Mouse (Mus musculus) brown adipose tissue, adult 24 weeks (tissue): ENCODE data around the gene Atxn2l. TPM values are rescaled to one million over a fixed set of nuclear protein-coding genes. Genes with fewer than 3 reads are reported as not detected.

Experiments used
- polyA plus RNA-seq: library from polyadenylated mRNA; stranded (reverse); fragments of >200 nt; gene quantifications from 2 replicates; pipeline ENCODE4 v1.2.4, GENCODE M21; 2012; ENCODE audit not compliant: missing spikeins, insufficient read depth, insufficient read length

Gene Atxn2l
- polyA plus RNA-seq, 1 experiment: 27.7 TPM

Other genes starting within 250 kb of the Atxn2l start
- gene Sbk1, start 230.8 kb downstream of the Atxn2l start, polyA plus RNA-seq: 53.6 and 76.7 TPM in 2 replicates
- 1.7 TPM in 1 of 2 replicates, not detected in the other for gene Lat, start 133.9 kb downstream of the Atxn2l start, polyA plus RNA-seq
- gene Spns1, start 126.0 kb downstream of the Atxn2l start, polyA plus RNA-seq: 10.1 and 12.6 TPM in 2 replicates
- 1.2 and 2.5 TPM in 2 replicates for gene Nfatc2ip, start 106.7 kb downstream of the Atxn2l start, polyA plus RNA-seq
- gene Cd19, start 88.5 kb downstream of the Atxn2l start, polyA plus RNA-seq: 2.4 TPM in 1 of 2 replicates, not detected in the other
- 2.9 and 6.4 TPM in 2 replicates for gene Rabep2, start 74.7 kb downstream of the Atxn2l start, polyA plus RNA-seq
- gene Atp2a1, start 40.3 kb downstream of the Atxn2l start, polyA plus RNA-seq: 236 and 316 TPM in 2 replicates
- gene Sh2b1, start 28.0 kb downstream of the Atxn2l start, polyA plus RNA-seq: 34.7 and 38.2 TPM in 2 replicates
- 184 and 254 TPM in 2 replicates for gene Tufm, start 16.1 kb downstream of the Atxn2l start, polyA plus RNA-seq
- gene Eif3c, start 63.0 kb upstream of the Atxn2l start, polyA plus RNA-seq: 108 and 123 TPM in 2 replicates
- 5.8 and 12.6 TPM in 2 replicates for gene Apobr, start 81.5 kb upstream of the Atxn2l start, polyA plus RNA-seq
- 16.1 and 18.9 TPM in 2 replicates for gene Cln3, start 82.4 kb upstream of the Atxn2l start, polyA plus RNA-seq
- not detected in 2 replicates for gene Il27, start 91.5 kb upstream of the Atxn2l start, polyA plus RNA-seq
- gene Nupr1, start 127.4 kb upstream of the Atxn2l start, polyA plus RNA-seq: 89.5 and 149 TPM in 2 replicates
- gene Sgf29, start 145.9 kb upstream of the Atxn2l start, polyA plus RNA-seq: 18.3 and 20.6 TPM in 2 replicates
- 40.9 and 98.4 TPM in 2 replicates for gene Sult1a1, start 173.0 kb upstream of the Atxn2l start, polyA plus RNA-seq
- 40.0 and 49.0 TPM in 2 replicates for gene Bola2, start 192.0 kb upstream of the Atxn2l start, polyA plus RNA-seq
- gene Slx1b, start 192.3 kb upstream of the Atxn2l start, polyA plus RNA-seq: 4.0 and 5.8 TPM in 2 replicates
- 8.5 and 10.0 TPM in 2 replicates for gene Coro1a, start 204.3 kb upstream of the Atxn2l start, polyA plus RNA-seq